Mouse (Mus musculus) left cerebral cortex, adult 2 months (tissue): ENCODE data around the gene Klf7. TPM values are rescaled to one million over a fixed set of nuclear protein-coding genes. Genes with fewer than 3 reads are reported as not detected.
"Not testable (repeated sequence)": the region's sequence is repeated elsewhere in the genome, so short reads cannot be mapped to it uniquely, and the experiment has no call there.

ENCODE experiments used
- DNase-seq, 2 experiments: peaks; one replicate each; pipeline ENCODE4 v3.0.0; 2021 to 2022; ENCODE audit warnings: low spot score in 2 of 2, mixed read lengths in 1 of 2; ENCODE audit errors: extremely low spot score in 1 of 2
- H3K27ac ChIP-seq: fragments of 200-600 bp; 2 replicates; pipeline ENCODE4 v1.8.1; 2022
- H3K4me3 ChIP-seq: fragments of 200-600 bp; 2 replicates; pipeline ENCODE4 v1.8.1; 2022
- CTCF ChIP-seq: fragments of 200-600 bp; IDR thresholded peaks from 2 replicates; pipeline ENCODE4 v1.8.1; 2022; ENCODE audit warnings: antibody characterized with exemption, mild to moderate bottlenecking, moderate library complexity
- intact Hi-C: fragments of 180-260 bp; cut with DNase I; formaldehyde crosslinking; loops from one replicate; pipeline ENCODE4 v1.15.1; 2025
- total RNA-seq, 2 experiments: library from RNA; stranded (reverse); gene quantifications; 2 replicates each; pipeline ENCODE4 v1.2.3; 2021

Gene Klf7
- total RNA-seq, 2 experiments from 2014 or later, result 41.1 to 46.5 TPM

GRCm38 (mm10) chr1:64119358-64119794 lies 2.7 kb downstream of the Klf7 start:
- intact Hi-C loops, result loop anchor here (2.0 to 5.0 kb wide), 3 partner anchors 31 to 83 kb away; no protein-coding TSS in a partner anchor
- Histone ChIP-seq H3K4me3 (peak overlapping the region; percentile 71), H3K27ac (peak overlapping the region; percentile 98)
- peak; percentile 30 to 39 for DNase-seq
- no peak for TF ChIP-seq CTCF

- Histone ChIP-seq H3K4me3 (peak overlapping the region; percentile 71), H3K27ac (peak overlapping the region; percentile 98)
- intact Hi-C loops, result loop anchor here (1.0 to 5.0 kb wide), 4 partner anchors 30 to 153 kb away; no protein-coding TSS in a partner anchor
- DNase-seq, result no peak
- no peak; the same call in 1 of the 2 replicates for TF ChIP-seq CTCF
Measured at GRCm38 (mm10) chr1:64118285-64119170, 3.6 kb downstream of the Klf7 start.

GRCm38 (mm10) chr1:64117478-64118284 lies 4.4 kb downstream of the Klf7 start:
- intact Hi-C loops, result loop anchor here (1.0 to 5.0 kb wide), 4 partner anchors 29 to 152 kb away; no protein-coding TSS in a partner anchor
- DNase-seq, result no peak
- H3K4me3 ChIP-seq, result peak overlapping the region; percentile 71
- no peak for TF ChIP-seq CTCF
- peak overlapping the region; percentile 98 for H3K27ac ChIP-seq

- peak overlapping the region; percentile 71 for H3K4me3 ChIP-seq
- no peak for TF ChIP-seq CTCF
- intact Hi-C loops, result loop anchor here (5.0 kb wide), 1 partner anchor 40 kb away; no protein-coding TSS in a partner anchor
Measured at GRCm38 (mm10) chr1:64116746-64117455, 5.2 kb downstream of the Klf7 start.

GRCm38 (mm10) chr1:64114579-64114978 lies 7.5 kb downstream of the Klf7 start:
- DNase-seq, result no peak
- TF ChIP-seq CTCF, result no peak
- no peak overlapping the region for H3K27ac ChIP-seq
- intact Hi-C loops, result no loop called here
- no peak overlapping the region for H3K4me3 ChIP-seq

More at GRCm38 (mm10) chr1:64116746-64117455, 5.2 kb downstream of the Klf7 start:
- DNase-seq, result no peak
- peak overlapping the region; percentile 98 for H3K27ac ChIP-seq

- DNase-seq, H3K27ac ChIP-seq, H3K4me3 ChIP-seq, intact Hi-C loops: not testable (repeated sequence)
Measured at GRCm38 (mm10) chr1:64108653-64109052, 13.4 kb downstream of the Klf7 start.

GRCm38 (mm10) chr1:64107526-64107925 lies 14.6 kb downstream of the Klf7 start:
- TF ChIP-seq CTCF, result no peak
- intact Hi-C loops, result no loop called here
- no peak overlapping the region for H3K27ac ChIP-seq

GRCm38 (mm10) chr1:64106127-64106526 lies 16.0 kb downstream of the Klf7 start:
- no peak for TF ChIP-seq CTCF
- no peak overlapping the region for H3K4me3 ChIP-seq
- DNase-seq, result no peak
- H3K27ac ChIP-seq, result peak overlapping the region; percentile 19; the same call in 1 of the 2 replicates
- intact Hi-C loops, result no loop called here

More at GRCm38 (mm10) chr1:64107526-64107925, 14.6 kb downstream of the Klf7 start:
- no peak overlapping the region for H3K4me3 ChIP-seq
- DNase-seq, result no peak

- no peak overlapping the region for H3K4me3 ChIP-seq
- no peak for TF ChIP-seq CTCF
- DNase-seq, result no peak
- H3K27ac ChIP-seq, result no peak overlapping the region; the same call in 1 of the 2 replicates
- intact Hi-C loops, result no loop called here
Measured at GRCm38 (mm10) chr1:64105181-64105646, 16.9 kb downstream of the Klf7 start.

- intact Hi-C loops, result no loop called here
- no peak for DNase-seq
- no peak overlapping the region for H3K4me3 ChIP-seq
- H3K27ac ChIP-seq, result no peak overlapping the region
- TF ChIP-seq CTCF, result no peak
Measured at GRCm38 (mm10) chr1:64104665-64105064, 17.4 kb downstream of the Klf7 start.

GRCm38 (mm10) chr1:64101331-64101730 lies 20.8 kb downstream of the Klf7 start:
- H3K4me3 ChIP-seq, result no peak overlapping the region

More at GRCm38 (mm10) chr1:64101331-64101730, 20.8 kb downstream of the Klf7 start:
- H3K27ac ChIP-seq, result no peak overlapping the region
- no peak for DNase-seq
- intact Hi-C loops, result no loop called here
- no peak for TF ChIP-seq CTCF
